Mouse (Mus musculus) neutrophil, adult 59 days (primary cell): ENCODE data around the gene Fgd1. TPM values are rescaled to one million over a fixed set of nuclear protein-coding genes. Genes with fewer than 3 reads are reported as not detected.

Experiments
- total RNA-seq, 2 experiments: library from RNA; stranded (reverse); gene quantifications; 1 replicate in 1 of 2; 2 replicates in 1 of 2; pipeline ENCODE4 v1.2.4; 2023

The Fgd1 gene
- under 1 TPM; 0.44 to 0.73 TPM for total RNA-seq

GRCm38 (mm10) chrX:151045850-151046249 is at the start of gene Fgd1:
Fgd1 (plus strand) TSS chrX:151046150.

GRCm38 (mm10) chrX:151016938-151017877 is 28.7 kb upstream of the Fgd1 start, which contains the start of gene Gnl3l:
Gnl3l (minus strand) TSS chrX:151017322.

GRCm38 (mm10) chrX:151096171-151097058 is 50.5 kb downstream of the Fgd1 start, which contains the start of gene Tsr2:
Tsr2 (minus strand) TSS chrX:151096543.

Other genes with a start within 250 kb of the Fgd1 start
- gene Maged2, start 231.8 kb upstream of the Fgd1 start, total RNA-seq = under 1 TPM; 0.51 to 0.88 TPM
- gene Gnl3l, start 28.8 kb upstream of the Fgd1 start, total RNA-seq = 10 to 100 TPM; 14.8 to 18.4 TPM
- gene Tsr2, start 50.4 kb downstream of the Fgd1 start, total RNA-seq = 1 to 10 TPM; 6.5 to 6.6 TPM
- not detected for gene Wnk3, start 151.9 kb downstream of the Fgd1 start, total RNA-seq